Mouse (Mus musculus) kidney, postnatal 10 days (tissue): Measurements from ENCODE around the gene Lhx3.

Experiments
- DNase-seq: peaks from one replicate; pipeline ENCODE4 v3.0.0; 2021; ENCODE audit warnings: mixed read lengths

The Lhx3 gene

GRCm38 (mm10) chr2:26201926-26202848 lies 5.9 kb downstream of the Lhx3 start:
- no peak for DNase-seq

GRCm38 (mm10) chr2:26198488-26198887 lies 9.6 kb downstream of the Lhx3 start:
- no peak for DNase-seq

- no peak for DNase-seq
Measured at GRCm38 (mm10) chr2:26194552-26195339, 13.3 kb downstream of the Lhx3 start.

- DNase-seq, result peak; percentile 37
Measured at GRCm38 (mm10) chr2:26188517-26188916, 19.6 kb downstream of the Lhx3 start.

- DNase-seq, result no peak
Measured at GRCm38 (mm10) chr2:26184352-26184751, 23.7 kb downstream of the Lhx3 start.

- peak; percentile 71 for DNase-seq
Measured at GRCm38 (mm10) chr2:26182646-26183045, 25.4 kb downstream of the Lhx3 start.

- no peak for DNase-seq
Measured at GRCm38 (mm10) chr2:26177189-26177588, 30.9 kb downstream of the Lhx3 start.

- no peak for DNase-seq
Measured at GRCm38 (mm10) chr2:26176731-26177130, 31.4 kb downstream of the Lhx3 start.

GRCm38 (mm10) chr2:26175191-26175590 lies 32.9 kb downstream of the Lhx3 start:
- DNase-seq, result no peak

GRCm38 (mm10) chr2:26172166-26172565 lies 35.9 kb downstream of the Lhx3 start:
- DNase-seq, result no peak

GRCm38 (mm10) chr2:26170376-26170775 lies 37.7 kb downstream of the Lhx3 start:
- no peak for DNase-seq

- DNase-seq, result no peak
Measured at GRCm38 (mm10) chr2:26168843-26169579, 39.1 kb downstream of the Lhx3 start.

- DNase-seq, result no peak
Measured at GRCm38 (mm10) chr2:26166890-26167289, 41.2 kb downstream of the Lhx3 start.

GRCm38 (mm10) chr2:26158064-26158463 lies 50.0 kb downstream of the Lhx3 start:
- no peak for DNase-seq

GRCm38 (mm10) chr2:26156191-26156977 lies 51.7 kb downstream of the Lhx3 start:
- DNase-seq, result no peak

- DNase-seq, result peak; percentile 21
Measured at GRCm38 (mm10) chr2:26155737-26156136, 52.4 kb downstream of the Lhx3 start.

GRCm38 (mm10) chr2:26154586-26154985 lies 53.5 kb downstream of the Lhx3 start:
- DNase-seq, result no peak

- DNase-seq, result peak; percentile 43
Measured at GRCm38 (mm10) chr2:26153909-26154340, 54.2 kb downstream of the Lhx3 start.

- DNase-seq, result peak; percentile 73
Measured at GRCm38 (mm10) chr2:26153295-26153694, 54.8 kb downstream of the Lhx3 start.
